Mouse (Mus musculus) heart, adult 2 months (tissue): ENCODE data around the gene Kcnn4.

Experiments
- CTCF ChIP-seq: fragments of 200-600 bp; IDR thresholded peaks from 2 replicates; pipeline ENCODE4 v1.8.1; 2022; ENCODE audit warnings: antibody characterized with exemption, mild to moderate bottlenecking, moderate library complexity
- EP300 ChIP-seq: fragments of 200-500 bp; IDR thresholded peaks from 2 replicates; pipeline ENCODE4 v1.6.1; 2011; ENCODE audit warnings: low read depth, low read length, control low read depth; ENCODE audit not compliant: insufficient read depth
- POLR2A ChIP-seq: fragments of 200-500 bp; IDR thresholded peaks from 2 replicates; pipeline ENCODE4 v1.6.1; 2011; ENCODE audit warnings: mild to moderate bottlenecking, low read depth, low read length, control low read depth; ENCODE audit not compliant: insufficient read depth

DNA sequence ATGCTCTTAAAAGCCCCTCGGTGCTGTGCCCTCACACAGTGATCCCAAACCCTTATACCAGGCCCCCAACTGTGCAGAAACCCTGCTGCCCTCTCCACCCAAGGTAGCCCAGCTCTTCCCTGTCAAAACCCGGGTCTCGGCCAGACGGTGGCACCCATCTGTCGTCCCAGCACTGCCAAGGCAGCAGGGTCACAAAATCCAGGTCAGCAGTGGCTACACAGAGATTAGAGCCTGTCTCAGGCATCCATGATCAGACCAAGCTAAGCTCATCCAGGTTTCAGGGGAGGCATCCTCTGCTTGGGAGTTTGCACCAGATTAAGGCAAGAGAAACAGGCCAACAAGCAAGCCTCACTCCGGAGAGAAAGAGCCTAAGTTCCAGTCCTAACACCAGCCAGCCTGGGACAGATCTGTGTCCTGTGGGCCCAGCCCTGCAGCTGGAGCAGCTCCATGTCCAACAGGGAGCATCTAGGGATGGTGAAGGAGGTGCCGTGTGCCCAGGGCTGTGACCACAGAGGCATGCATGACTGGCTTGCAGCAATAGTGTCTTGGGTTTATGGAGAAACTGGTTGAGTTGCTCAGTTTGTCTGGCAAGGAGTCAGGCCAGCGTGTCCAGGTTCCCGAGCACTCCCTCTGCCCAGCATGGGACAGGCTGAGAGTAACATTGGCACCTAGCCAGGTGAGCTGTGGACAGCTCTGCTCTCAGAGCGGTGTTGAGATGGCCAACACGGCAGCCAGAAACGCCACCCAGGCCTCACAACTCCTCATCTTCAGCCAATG is 54.1 kb downstream of the Kcnn4 start:
- TF ChIP-seq POLR2A (no peak), EP300 (no peak), CTCF (no peak)
